Mouse (Mus musculus) liver, postnatal 0 days (tissue): ENCODE measurements around the gene Grik2. TPM values are rescaled to one million over a fixed set of nuclear protein-coding genes. Genes with fewer than 3 reads are reported as not detected.

Experiments
- ATAC-seq: fragments of 200-750 bp; cut with Nextera tagmentation; 2 replicates; pipeline ENCODE4 v1.8.0; 2017; ENCODE audit warnings: mild to moderate bottlenecking, moderate library complexity
- DNase-seq: peaks from one replicate; pipeline ENCODE4 v3.0.0-alpha.2; 2016
- H3K27ac ChIP-seq: fragments of 300-500 bp; sonication (generic); 2 replicates; pipeline ENCODE4 v1.5.1; 2014; ENCODE audit warnings: antibody characterized with exemption, moderate library complexity, mild to moderate bottlenecking, low read depth
- H3K27me3 ChIP-seq: fragments of 300-500 bp; sonication (generic); 2 replicates; pipeline ENCODE4 v1.6.1; 2014; ENCODE audit warnings: low read length, control low read depth, mixed read lengths; ENCODE audit not compliant: insufficient read depth
- H3K36me3 ChIP-seq: fragments of 300-500 bp; sonication (generic); replicated peaks from 2 replicates; pipeline ENCODE4 v1.6.1; 2014; ENCODE audit warnings: mild to moderate bottlenecking, control low read depth, low read length, moderate library complexity, mixed read lengths; ENCODE audit not compliant: insufficient read depth
- H3K4me1 ChIP-seq: fragments of 300-500 bp; sonication (generic); 2 replicates; pipeline ENCODE4 v1.6.1; 2014; ENCODE audit warnings: antibody characterized with exemption, mild to moderate bottlenecking, control low read depth; ENCODE audit not compliant: insufficient read depth
- H3K4me2 ChIP-seq: fragments of 300-500 bp; sonication (generic); 2 replicates; pipeline ENCODE4 v1.6.1; 2014; ENCODE audit warnings: low read depth, mild to moderate bottlenecking, low read length, moderate library complexity, mixed read lengths
- H3K4me3 ChIP-seq: fragments of 300-500 bp; sonication (generic); 2 replicates; pipeline ENCODE4 v1.5.1; 2014; ENCODE audit warnings: low read depth, low read length
- H3K9ac ChIP-seq: fragments of 300-500 bp; sonication (generic); replicated peaks from 2 replicates; pipeline ENCODE4 v1.6.1; 2014; ENCODE audit warnings: mild to moderate bottlenecking, moderate library complexity
- H3K9me3 ChIP-seq: fragments of 300-500 bp; sonication (generic); 2 replicates; pipeline ENCODE4 v1.6.1; 2016; ENCODE audit warnings: mild to moderate bottlenecking, control low read depth, low read length, mixed read lengths
- CTCF ChIP-seq: sonication (generic); IDR thresholded peaks from 2 replicates; pipeline ENCODE4 v1.5.1; 2016; ENCODE audit warnings: antibody characterized with exemption, low read depth
- EP300 ChIP-seq: IDR thresholded peaks from 2 replicates; pipeline ENCODE4 v1.6.1; 2016; ENCODE audit warnings: antibody characterized with exemption, low read depth, mild to moderate bottlenecking
- WGBS: fragments of 180-500 bp; shearing (Covaris S2); extraction: QIAGEN DNeasy Blood & Tissue Kit; methylation state at CpG from one replicate; pipeline ENCODE4 v1.1.7; 2014; ENCODE audit not compliant: insufficient replicate concordance; 5-methylcytosine and 5-hydroxymethylcytosine counted together
- polyA plus RNA-seq: library from polyadenylated mRNA; unstranded; fragments of >200 nt; fragmentation: Nextera tagmentation; extraction: Ambion mirVana; gene quantifications from 2 replicates; pipeline ENCODE4 v1.2.1, GENCODE M21; 2015

The Grik2 gene
- polyA plus RNA-seq, 1 experiment from 2014 or later = not detected

GRCm38 (mm10) chr10:49597652-49598051 lies 190.9 kb downstream of the Grik2 start:
- Histone ChIP-seq H3K4me2 (no peak overlapping the region), H3K9me3 (no peaks in the 10 kb centered on the region), H3K36me3 (no peaks in the 10 kb centered on the region), H3K27ac (no peak overlapping the region), H3K4me3 (no peak overlapping the region), H3K27me3 (no peaks in the 10 kb centered on the region), H3K4me1 (no peaks in the 10 kb centered on the region), H3K9ac (no peak overlapping the region)
- TF ChIP-seq CTCF = no peak
- no peak for TF ChIP-seq EP300
- DNase-seq (no peak), ATAC-seq (no peak)
- 75% methylated on average over 2 of the region's 2 CpGs for WGBS

GRCm38 (mm10) chr10:49573514-49573913 lies 215.1 kb downstream of the Grik2 start:
- Histone ChIP-seq H3K27me3 (no peaks in the 10 kb centered on the region), H3K9me3 (no peaks in the 10 kb centered on the region), H3K36me3 (no peaks in the 10 kb centered on the region), H3K9ac (no peak overlapping the region), H3K4me2 (no peak overlapping the region), H3K4me3 (no peak overlapping the region), H3K4me1 (no peaks in the 10 kb centered on the region), H3K27ac (no peak overlapping the region)
- TF ChIP-seq EP300 = no peak
- no peak for TF ChIP-seq CTCF
- WGBS = 72% methylated on average over 7 of the region's 7 CpGs
- ATAC-seq = no peak
- no peak for DNase-seq

GRCm38 (mm10) chr10:49559872-49560407 lies 228.6 kb downstream of the Grik2 start:
- Histone ChIP-seq H3K9ac (no peak overlapping the region), H3K36me3 (no peaks in the 10 kb centered on the region), H3K4me2 (no peak overlapping the region), H3K9me3 (no peaks in the 10 kb centered on the region), H3K4me1 (no peaks in the 10 kb centered on the region), H3K27me3 (no peaks in the 10 kb centered on the region), H3K27ac (no peak overlapping the region), H3K4me3 (no peak overlapping the region)
- 48% methylated on average over 1 of the region's 1 CpGs for WGBS
- TF ChIP-seq EP300 (no peak), CTCF (no peak)
- ATAC-seq = no peak
- DNase-seq = no peak

GRCm38 (mm10) chr10:49542249-49542648 lies 246.3 kb downstream of the Grik2 start:
- Histone ChIP-seq H3K27me3 (no peaks in the 10 kb centered on the region), H3K27ac (no peak overlapping the region), H3K4me1 (no peaks in the 10 kb centered on the region), H3K4me2 (no peak overlapping the region), H3K9ac (no peak overlapping the region), H3K36me3 (no peaks in the 10 kb centered on the region), H3K9me3 (no peaks in the 10 kb centered on the region), H3K4me3 (no peak overlapping the region)
- TF ChIP-seq CTCF = no peak
- TF ChIP-seq EP300 = no peak
- ATAC-seq (no peak), DNase-seq (no peak)
- WGBS = 54% methylated on average over 1 of the region's 1 CpGs

GRCm38 (mm10) chr10:49519752-49520151 lies 268.8 kb downstream of the Grik2 start:
- ATAC-seq (no peak), DNase-seq (no peak)
- H3K27ac ChIP-seq = no peak overlapping the region
- H3K9ac ChIP-seq = no peak overlapping the region
- H3K9me3 ChIP-seq = no peaks in the 10 kb centered on the region
- no peaks in the 10 kb centered on the region for H3K36me3 ChIP-seq
- H3K4me2 ChIP-seq = no peak overlapping the region
- WGBS = 85% methylated on average over 1 of the region's 1 CpGs
- H3K4me1 ChIP-seq = no peaks in the 10 kb centered on the region
- no peaks in the 10 kb centered on the region for H3K27me3 ChIP-seq
- H3K4me3 ChIP-seq = no peak overlapping the region
- TF ChIP-seq CTCF (no peak), EP300 (no peak)

GRCm38 (mm10) chr10:49500628-49501027 lies 287.9 kb downstream of the Grik2 start:
- Histone ChIP-seq H3K4me1 (no peaks in the 10 kb centered on the region), H3K9ac (no peak overlapping the region), H3K4me3 (no peak overlapping the region), H3K9me3 (no peaks in the 10 kb centered on the region), H3K27me3 (no peaks in the 10 kb centered on the region), H3K27ac (no peak overlapping the region), H3K4me2 (no peak overlapping the region), H3K36me3 (no peaks in the 10 kb centered on the region)
- 47% methylated on average over 1 of the region's 1 CpGs for WGBS
- ATAC-seq = no peak
- no peak for DNase-seq
- TF ChIP-seq EP300 = no peak
- TF ChIP-seq CTCF = no peak

GRCm38 (mm10) chr10:49497302-49497701 lies 291.3 kb downstream of the Grik2 start:
- TF ChIP-seq CTCF (no peak), EP300 (no peak)
- WGBS = 77% methylated on average over 1 of the region's 1 CpGs
- H3K9me3 ChIP-seq = no peaks in the 10 kb centered on the region
- H3K4me1 ChIP-seq = no peaks in the 10 kb centered on the region
- H3K9ac ChIP-seq = no peak overlapping the region
- no peak overlapping the region for H3K4me2 ChIP-seq
- no peak for DNase-seq
- H3K36me3 ChIP-seq = no peaks in the 10 kb centered on the region
- no peak overlapping the region for H3K4me3 ChIP-seq
- no peaks in the 10 kb centered on the region for H3K27me3 ChIP-seq
- H3K27ac ChIP-seq = no peak overlapping the region
- no peak for ATAC-seq
